Mouse (Mus musculus) heart, postnatal 0 days (tissue): ENCODE data around the gene Hfm1.

Experiments
- CTCF ChIP-seq: IDR thresholded peaks from 2 replicates; pipeline ENCODE4 v1.5.1; 2016; ENCODE audit warnings: antibody characterized with exemption, control low read depth, low read depth
- EP300 ChIP-seq: IDR thresholded peaks from 2 replicates; pipeline ENCODE4 v1.6.1; 2016; ENCODE audit warnings: antibody characterized with exemption, low read depth

GRCm38 (mm10) chr5:106843906-106844305 lies 82.2 kb downstream of the Hfm1 start:
- no peak for TF ChIP-seq CTCF
- no peak for TF ChIP-seq EP300
